Mouse (Mus musculus) megakaryocyte, embryonic 14.5 days (primary cell): ENCODE results near the gene Atp5l. TPM values are rescaled to one million over a fixed set of nuclear protein-coding genes. Genes with fewer than 3 reads are reported as not detected.
"Not testable (repeated sequence)": the region's sequence is repeated elsewhere in the genome, so short reads cannot be mapped to it uniquely, and the experiment has no call there.

Experiments
- H3K27me3 ChIP-seq: replicated peaks from 2 replicates; pipeline ENCODE3; 2012; ENCODE audit warnings: inconsistent platforms
- H3K36me3 ChIP-seq: replicated peaks from 2 replicates; pipeline ENCODE3; 2012; ENCODE audit warnings: low read length, inconsistent platforms, mixed read lengths
- H3K4me1 ChIP-seq: 2 replicates; pipeline ENCODE4 v1.6.1; 2012; ENCODE audit warnings: inconsistent platforms
- H3K4me3 ChIP-seq: replicated peaks from 2 replicates; pipeline ENCODE3; 2012; ENCODE audit warnings: moderate library complexity, mild to moderate bottlenecking, inconsistent platforms
- H3K9me3 ChIP-seq: 2 replicates; pipeline ENCODE4 v1.6.1; 2012; ENCODE audit warnings: inconsistent platforms
- FLI1 ChIP-seq: IDR thresholded peaks from 2 replicates; pipeline ENCODE4 v1.6.1; 2012; ENCODE audit warnings: low read length, inconsistent platforms, mixed read lengths
- GATA1 ChIP-seq: IDR thresholded peaks from 3 replicates; pipeline ENCODE4 v1.6.1; 2012; ENCODE audit warnings: mixed read lengths, low read length, inconsistent platforms, borderline replicate concordance
- polyA plus RNA-seq: library from polyadenylated mRNA; stranded (reverse); fragments of >175 nt; gene quantifications from 2 replicates; pipeline ENCODE4 v1.2.3, GENCODE M21; 2012; ENCODE audit warnings: low replicate concordance; ENCODE audit not compliant: insufficient read depth

Atp5l gene
- 26.7 and 39.7 TPM in 2 replicates for polyA plus RNA-seq

- peaks cover 25% of the 10 kb centered on the region for H3K4me1 ChIP-seq
- no peak for TF ChIP-seq GATA1
- TF ChIP-seq FLI1: no peak
- no peaks in the 10 kb centered on the region for H3K9me3 ChIP-seq
- H3K27me3 ChIP-seq: no peaks in the 10 kb centered on the region
- H3K36me3 ChIP-seq: peaks cover 33% of the 10 kb centered on the region
- H3K4me3 ChIP-seq: peak within 1 kb of the TSS; percentile 99
Observed at GRCm38 (mm10) chr9:44920374-44921122, at the start of gene Atp5l. Gene Atp5l (minus strand): TSS chr9:44920742.

- H3K27me3 ChIP-seq: peaks cover 26% of the 10 kb centered on the region
- H3K9me3 ChIP-seq: no peaks in the 10 kb centered on the region
- H3K4me3 ChIP-seq: no peak overlapping the region
- TF ChIP-seq FLI1 (no peak), GATA1 (no peak)
- H3K36me3 ChIP-seq: no peaks in the 10 kb centered on the region
- peaks cover 39% of the 10 kb centered on the region for H3K4me1 ChIP-seq
Observed at GRCm38 (mm10) chr9:44969450-44969849, 48.9 kb upstream of the Atp5l start.

- not testable (repeated sequence) for H3K4me3 ChIP-seq, H3K36me3 ChIP-seq, H3K9me3 ChIP-seq
- Histone ChIP-seq H3K4me1 (peaks cover 33% of the 10 kb centered on the region), H3K27me3 (peaks cover 11% of the 10 kb centered on the region)
Observed at GRCm38 (mm10) chr9:44967763-44968162, 47.2 kb upstream of the Atp5l start.

GRCm38 (mm10) chr9:44966815-44967242, 46.3 kb upstream of the Atp5l start:
- Histone ChIP-seq H3K27me3 (peaks cover 7% of the 10 kb centered on the region), H3K9me3 (no peaks in the 10 kb centered on the region), H3K36me3 (peaks cover 19% of the 10 kb centered on the region), H3K4me3 (peak overlapping the region; percentile 1), H3K4me1 (peaks cover 33% of the 10 kb centered on the region)
- TF ChIP-seq GATA1: no peak
- TF ChIP-seq FLI1: no peak

GRCm38 (mm10) chr9:44965833-44966466, 45.4 kb upstream of the Atp5l start:
- no peak for TF ChIP-seq GATA1
- no peak for TF ChIP-seq FLI1
- H3K9me3 ChIP-seq: no peaks in the 10 kb centered on the region
- H3K27me3 ChIP-seq: peaks cover 5% of the 10 kb centered on the region
- peaks cover 38% of the 10 kb centered on the region for H3K4me1 ChIP-seq
- peak overlapping the region; percentile 97 for H3K4me3 ChIP-seq
- peaks cover 28% of the 10 kb centered on the region for H3K36me3 ChIP-seq

- Histone ChIP-seq H3K27me3 (peaks cover 3% of the 10 kb centered on the region), H3K36me3 (peaks cover 34% of the 10 kb centered on the region), H3K9me3 (no peaks in the 10 kb centered on the region), H3K4me3 (peak within 1 kb of the TSS; percentile 97), H3K4me1 (peaks cover 36% of the 10 kb centered on the region)
- TF ChIP-seq GATA1: no peak
- TF ChIP-seq FLI1: peak; percentile 78
Observed at GRCm38 (mm10) chr9:44965126-44965832, 44.7 kb upstream of the Atp5l start, which contains the start of gene Ube4a. Gene Ube4a (minus strand): TSS chr9:44965600.

GRCm38 (mm10) chr9:44954432-44954831, 33.9 kb upstream of the Atp5l start:
- Histone ChIP-seq H3K27me3 (no peaks in the 10 kb centered on the region), H3K36me3 (peaks cover 96% of the 10 kb centered on the region), H3K4me1 (no peaks in the 10 kb centered on the region), H3K9me3 (no peaks in the 10 kb centered on the region), H3K4me3 (no peak overlapping the region)
- TF ChIP-seq GATA1: no peak
- TF ChIP-seq FLI1: no peak

- H3K36me3 ChIP-seq: peaks cover 100% of the 10 kb centered on the region
- H3K4me1 ChIP-seq: no peaks in the 10 kb centered on the region
- H3K27me3 ChIP-seq: no peaks in the 10 kb centered on the region
- TF ChIP-seq FLI1: no peak
- no peak for TF ChIP-seq GATA1
- H3K9me3 ChIP-seq: no peaks in the 10 kb centered on the region
- no peak overlapping the region for H3K4me3 ChIP-seq
Observed at GRCm38 (mm10) chr9:44947836-44948235, 27.3 kb upstream of the Atp5l start.

- Histone ChIP-seq H3K4me1 (no peaks in the 10 kb centered on the region), H3K27me3 (no peaks in the 10 kb centered on the region), H3K4me3 (no peak overlapping the region), H3K9me3 (no peaks in the 10 kb centered on the region), H3K36me3 (peaks cover 100% of the 10 kb centered on the region)
- TF ChIP-seq GATA1: no peak
- TF ChIP-seq FLI1: no peak
Observed at GRCm38 (mm10) chr9:44946185-44946695, 25.7 kb upstream of the Atp5l start.

GRCm38 (mm10) chr9:44942421-44942820, 21.9 kb upstream of the Atp5l start:
- H3K9me3 ChIP-seq: no peaks in the 10 kb centered on the region
- no peaks in the 10 kb centered on the region for H3K27me3 ChIP-seq
- H3K4me1 ChIP-seq: no peaks in the 10 kb centered on the region
- TF ChIP-seq GATA1: no peak
- TF ChIP-seq FLI1: no peak
- H3K4me3 ChIP-seq: no peak overlapping the region
- H3K36me3 ChIP-seq: peaks cover 99% of the 10 kb centered on the region
